Mouse (Mus musculus) adrenal gland, adult (tissue): Measurements from ENCODE around the gene Ndufs5.
A peak's percentile ranks its signal among the peaks of the same experiment; 100 is the strongest.

Experiments used
- DNase-seq, 2 experiments: peaks; one replicate each; pipeline ENCODE4 v3.0.0; 2022 to 2023; ENCODE audit warnings: low spot score in 1 of 2; ENCODE audit not compliant: inconsistent age in 2 of 2

Ndufs5 gene

DNA sequence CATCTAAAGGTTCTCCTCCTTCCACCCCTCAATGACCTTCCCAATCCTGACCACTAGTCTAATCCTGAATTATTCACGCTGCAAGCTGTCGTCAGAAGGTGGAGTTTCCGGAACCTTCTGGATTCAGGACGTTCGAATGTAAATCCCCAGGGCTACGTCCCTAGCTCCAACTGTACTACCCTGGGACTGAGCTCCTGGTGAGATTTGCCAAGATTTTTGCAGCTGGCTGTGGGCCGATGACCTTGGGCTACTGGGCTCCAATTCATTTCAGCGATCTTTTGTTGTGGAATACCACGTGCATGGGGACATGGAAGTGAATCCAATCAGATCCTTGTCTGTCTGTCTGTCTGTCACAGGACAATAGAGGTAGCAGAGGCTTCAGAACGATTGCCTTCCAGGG, 27.7 kb downstream of the Ndufs5 start:
- DNase-seq: peak; percentile 69 to 90

DNA sequence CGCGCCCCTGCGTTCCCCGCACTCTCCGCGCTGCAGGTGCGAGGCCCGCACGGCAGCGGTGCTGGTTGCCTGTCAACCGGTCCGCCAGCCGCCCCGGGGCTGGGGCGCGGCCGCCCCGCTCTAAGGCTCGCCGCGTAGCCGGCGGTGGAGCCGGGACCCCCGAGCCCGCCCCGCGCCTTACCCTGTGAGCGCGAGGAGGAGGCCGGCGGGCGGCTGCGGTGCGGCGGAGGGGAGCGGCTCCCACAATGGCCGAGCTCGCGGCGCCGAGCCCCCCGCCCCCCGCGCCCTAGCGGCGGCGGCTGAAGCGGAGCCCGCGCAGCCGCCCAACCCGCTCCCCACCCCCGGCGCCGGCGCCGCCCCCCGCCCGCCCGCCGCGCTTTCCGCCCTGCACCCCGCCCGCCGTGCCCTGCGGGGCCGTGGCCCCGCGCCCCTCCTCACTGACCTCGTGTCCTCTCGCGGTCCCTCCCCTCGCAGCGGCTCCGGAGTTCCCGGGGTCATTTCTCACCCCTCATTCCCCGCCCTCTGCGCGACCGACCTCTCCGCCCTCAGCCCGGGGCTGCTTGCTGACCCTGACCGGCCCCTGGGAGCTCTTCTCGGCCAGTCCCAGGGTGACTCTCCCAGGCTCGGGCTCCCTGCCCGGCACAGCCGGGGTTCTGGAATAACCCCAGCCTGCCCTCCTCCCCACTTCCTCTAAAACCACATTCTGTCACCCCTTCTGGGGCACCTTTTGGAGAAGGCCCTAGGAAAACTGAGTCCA, 30.8 kb downstream of the Ndufs5 start:
- DNase-seq: peak; percentile 63 to 84

DNA sequence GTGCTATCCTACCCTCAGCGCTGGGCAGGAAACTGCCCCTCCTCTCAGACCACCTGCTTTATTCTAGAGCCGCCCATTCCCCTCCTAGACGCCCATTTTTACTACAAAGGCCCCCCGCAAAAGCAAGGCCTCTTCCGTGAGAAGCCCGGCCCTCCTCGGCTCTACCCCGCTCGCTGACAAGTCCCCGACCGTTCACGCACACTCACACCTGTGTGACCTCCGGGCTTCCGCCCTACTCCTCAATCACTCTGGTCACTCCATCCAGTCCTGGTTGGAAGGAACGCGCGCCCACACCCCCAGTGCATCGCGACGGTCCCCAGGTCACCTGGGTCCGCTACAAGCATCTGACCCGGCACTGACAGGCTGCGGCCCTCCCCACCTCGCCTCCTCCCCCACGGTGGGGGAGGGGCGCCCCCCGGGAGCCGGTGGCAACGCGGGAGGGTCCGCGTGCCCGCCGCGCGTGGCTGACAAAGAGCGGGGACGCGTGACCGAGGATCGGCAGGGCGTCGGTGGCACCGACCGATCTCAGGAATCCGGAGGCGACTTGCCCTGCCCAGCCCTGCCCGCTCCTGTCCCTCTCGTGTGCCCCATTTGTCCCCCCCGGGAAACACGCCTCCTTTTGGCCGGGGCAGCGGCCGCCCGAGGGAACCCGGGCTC, 31.5 kb downstream of the Ndufs5 start:
- DNase-seq: peak; percentile 35 to 64

DNA sequence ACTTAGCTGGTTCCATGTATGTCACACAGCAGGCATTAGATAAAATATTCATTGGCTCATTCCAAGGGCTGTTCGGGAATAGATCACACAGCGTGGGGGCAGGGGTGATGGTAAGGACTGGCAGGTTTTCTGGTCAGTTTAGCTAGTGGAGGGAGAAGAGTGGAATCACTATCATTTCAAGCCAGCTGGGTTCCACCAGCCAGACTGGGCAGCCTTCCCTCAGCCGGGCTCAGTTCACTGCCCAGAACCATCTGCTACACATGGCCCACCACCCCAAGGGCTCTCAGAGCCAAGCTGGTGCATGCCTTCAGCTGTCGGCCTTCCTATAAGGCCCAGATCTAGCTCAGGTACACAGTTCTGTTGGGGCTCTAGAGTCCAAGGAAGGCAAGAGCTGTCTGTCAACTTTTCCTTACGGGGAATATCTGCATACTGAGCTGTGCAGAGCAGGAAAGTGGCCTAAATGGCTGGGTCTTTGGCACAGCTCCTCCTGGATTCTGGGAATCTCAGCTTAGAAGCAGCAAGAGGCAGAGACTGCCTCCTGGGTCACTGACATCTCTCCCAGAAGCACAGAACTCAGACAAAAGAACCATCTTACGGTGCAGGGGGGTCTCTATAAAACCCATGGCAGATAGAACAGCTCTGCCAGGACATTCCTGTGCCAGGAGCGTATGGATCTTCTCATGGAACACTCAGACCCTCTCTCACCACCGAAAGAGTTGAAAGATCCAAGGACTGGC, 32.3 kb downstream of the Ndufs5 start:
- DNase-seq: no peak

DNA sequence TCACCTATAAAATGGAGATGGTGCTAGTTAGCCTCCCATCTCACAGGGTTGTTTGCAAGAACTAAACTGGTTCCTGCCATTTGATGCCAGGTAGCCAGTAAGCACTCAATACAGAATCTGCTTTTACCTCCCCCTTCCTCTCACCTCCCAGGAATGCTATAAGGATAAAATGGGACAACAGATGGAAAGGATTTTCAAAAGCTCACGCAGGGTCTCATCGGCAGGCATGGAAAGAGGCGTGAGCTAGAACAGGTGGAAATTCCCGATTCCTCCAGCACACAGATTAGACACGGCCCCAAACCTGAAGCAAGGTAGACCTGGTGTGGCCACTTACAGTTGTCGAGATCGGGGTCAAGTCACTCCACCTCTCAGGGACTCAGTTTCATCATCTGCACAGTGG, 33.0 kb downstream of the Ndufs5 start:
- DNase-seq: no peak

DNA sequence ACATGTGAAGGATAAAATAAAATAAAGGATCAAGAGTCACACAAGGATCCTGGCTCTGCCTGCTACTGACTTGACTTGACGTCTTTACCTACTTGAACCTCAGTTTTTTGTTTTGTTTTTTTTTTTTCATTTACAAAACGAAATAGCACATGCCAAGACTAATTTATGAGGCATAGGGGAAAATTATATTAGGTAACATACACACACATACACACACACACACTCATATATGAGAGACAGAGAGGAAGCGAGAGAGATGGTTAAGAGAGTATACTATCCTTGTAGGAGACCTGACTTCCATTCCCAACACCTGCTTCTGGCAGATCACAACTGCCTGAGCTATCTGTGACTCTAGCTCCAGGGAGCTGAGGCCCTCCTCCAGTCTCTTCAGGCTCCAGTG, 33.7 kb downstream of the Ndufs5 start, which contains the start of gene Macf1:
Gene Macf1, minus strand, starts transcription at position 101 of the 400 bp plus-strand sequence.
- DNase-seq: no peak

DNA sequence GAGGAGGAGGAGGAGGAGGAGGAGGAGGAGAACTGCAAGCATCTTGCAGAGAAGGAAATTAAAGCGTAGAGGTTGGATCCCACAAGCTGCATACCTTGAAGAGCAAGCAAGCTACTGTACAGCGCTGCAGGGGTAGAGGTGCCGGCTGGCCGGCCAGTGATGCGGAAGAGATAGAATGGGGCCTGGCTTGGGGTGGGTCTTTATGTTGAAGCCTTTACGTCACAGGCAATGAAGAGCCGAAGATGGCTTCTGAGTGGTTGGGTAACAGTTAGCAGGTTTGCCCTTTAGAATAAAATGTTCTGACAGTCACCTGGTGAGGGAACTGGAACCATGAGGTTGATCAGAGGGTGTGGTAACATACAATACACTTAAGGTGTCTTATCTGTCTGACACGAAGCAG, 35.7 kb downstream of the Ndufs5 start:
- DNase-seq: no peak

DNA sequence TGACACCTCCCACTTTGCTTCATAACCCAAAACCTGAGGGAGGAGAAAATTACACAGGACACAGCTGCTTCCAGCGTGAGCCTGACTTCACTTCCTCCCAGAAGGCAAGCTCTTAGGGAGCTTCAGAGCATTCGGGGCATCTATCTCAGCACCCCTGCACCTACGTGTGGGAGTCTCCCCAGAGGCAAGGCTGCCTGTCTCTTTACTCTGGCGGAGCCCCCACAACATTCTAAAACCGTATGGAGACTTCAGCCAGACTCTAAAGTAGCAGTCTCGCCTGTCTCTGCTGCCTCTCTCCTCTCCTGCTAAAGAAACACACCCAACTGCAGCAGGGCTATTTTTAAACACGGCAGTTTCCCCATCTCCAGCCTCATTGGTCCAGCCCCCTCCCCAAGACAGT, 37.0 kb downstream of the Ndufs5 start:
- no peak for DNase-seq

DNA sequence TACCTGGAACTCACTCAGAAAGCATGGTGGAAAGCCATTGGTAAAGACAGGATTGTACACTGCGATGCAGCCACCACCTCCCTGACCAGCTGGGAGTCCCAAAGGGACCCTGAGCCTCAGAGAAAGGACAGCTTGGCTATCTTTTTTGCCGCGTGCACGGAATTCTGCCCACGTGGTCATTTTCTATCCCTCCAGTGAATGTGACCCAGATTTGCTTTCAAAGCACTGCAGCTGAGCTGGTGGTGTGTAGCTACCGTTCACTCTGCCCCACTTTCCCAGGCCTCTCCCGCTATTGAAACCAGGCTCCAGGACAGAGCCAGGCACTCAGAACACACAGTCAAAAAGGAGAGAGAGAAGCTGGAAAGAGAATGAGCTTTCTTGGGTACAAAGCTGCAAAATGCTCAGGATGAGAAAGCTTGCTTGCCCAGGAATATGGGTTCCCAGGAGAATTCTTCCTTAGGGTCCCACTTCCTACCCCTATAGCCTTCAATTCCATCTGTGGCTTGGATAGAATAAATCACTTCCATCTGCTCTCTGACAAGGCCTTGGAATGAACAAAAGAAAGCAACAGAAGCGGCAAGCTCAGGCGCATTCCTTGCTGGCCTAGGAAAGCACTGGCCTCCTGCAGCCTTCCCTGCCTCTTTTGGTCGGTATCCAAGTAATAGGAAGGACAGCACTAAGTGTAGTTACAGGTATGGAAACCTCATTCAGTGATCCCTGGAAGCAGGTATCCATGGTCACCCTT, 40.8 kb downstream of the Ndufs5 start:
- peak; percentile 34 to 70 for DNase-seq

DNA sequence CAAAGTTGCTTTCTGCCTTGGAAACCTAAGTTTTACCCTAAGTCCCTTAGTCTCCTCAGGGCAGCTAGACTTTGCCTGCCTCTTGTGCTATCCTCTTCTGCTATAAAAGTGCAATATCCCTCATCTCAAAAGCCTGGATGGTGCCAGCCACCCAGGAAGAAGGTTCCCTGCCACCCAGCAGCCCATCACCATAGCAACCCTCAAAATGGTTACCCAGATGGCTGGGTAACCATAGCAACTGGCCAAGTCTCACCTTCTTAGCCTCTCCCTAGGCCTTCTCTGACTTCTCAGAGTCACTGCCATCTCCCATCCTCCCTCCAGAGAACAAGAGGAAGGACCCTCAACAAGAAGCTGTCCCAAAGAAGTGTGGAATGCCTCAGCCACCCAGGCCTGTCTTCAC, 47.4 kb downstream of the Ndufs5 start:
- DNase-seq: no peak

DNA sequence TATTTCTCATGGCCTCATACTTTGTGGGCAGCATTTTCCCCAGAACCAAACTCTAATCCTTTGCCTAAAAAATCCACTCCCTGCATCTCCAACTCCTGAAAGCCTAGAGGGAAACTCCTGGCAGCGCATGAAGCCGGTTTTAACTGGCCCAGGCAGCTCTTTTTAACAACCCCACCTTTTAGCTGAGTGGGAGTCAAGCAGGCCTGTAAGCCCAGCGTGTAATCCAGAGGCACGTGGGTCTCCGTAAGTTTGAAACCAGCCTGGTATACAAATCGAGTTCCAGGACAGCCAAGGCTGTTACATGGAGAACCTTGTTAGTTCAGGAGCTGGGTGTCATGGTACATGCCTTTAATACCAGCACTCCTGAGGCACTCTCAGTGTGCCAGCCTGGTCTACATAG, 48.3 kb downstream of the Ndufs5 start:
- DNase-seq: no peak

DNA sequence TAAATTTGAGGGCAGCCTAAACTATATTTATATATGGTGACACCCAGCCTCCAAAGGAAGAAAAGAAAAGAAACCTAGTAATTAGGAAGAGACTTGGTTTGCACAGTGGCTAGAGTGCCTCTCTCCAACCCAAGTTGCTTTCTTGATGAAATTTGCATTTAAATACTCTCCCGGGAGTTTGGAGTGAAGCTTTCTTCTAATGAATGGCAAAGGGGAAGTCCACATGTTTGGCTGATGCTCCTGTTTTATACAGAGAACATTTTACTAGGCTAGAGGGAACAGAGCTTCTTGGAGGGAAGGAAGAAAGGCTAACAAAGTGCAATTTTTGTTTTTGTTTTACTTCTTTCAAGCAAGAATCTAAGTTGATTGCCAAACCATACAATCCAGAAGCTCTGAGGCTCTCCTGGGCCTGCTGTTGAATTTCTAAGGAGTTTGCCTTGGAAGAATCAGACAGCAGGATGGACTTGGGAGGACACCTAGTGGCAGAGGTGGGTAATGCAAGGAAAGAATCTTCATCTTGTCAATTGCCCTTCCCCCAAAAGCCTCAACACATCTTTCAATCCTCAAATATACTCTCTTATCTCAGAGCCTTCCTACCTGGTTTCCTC, 50.6 kb downstream of the Ndufs5 start:
- peak; percentile 77 to 96 for DNase-seq

DNA sequence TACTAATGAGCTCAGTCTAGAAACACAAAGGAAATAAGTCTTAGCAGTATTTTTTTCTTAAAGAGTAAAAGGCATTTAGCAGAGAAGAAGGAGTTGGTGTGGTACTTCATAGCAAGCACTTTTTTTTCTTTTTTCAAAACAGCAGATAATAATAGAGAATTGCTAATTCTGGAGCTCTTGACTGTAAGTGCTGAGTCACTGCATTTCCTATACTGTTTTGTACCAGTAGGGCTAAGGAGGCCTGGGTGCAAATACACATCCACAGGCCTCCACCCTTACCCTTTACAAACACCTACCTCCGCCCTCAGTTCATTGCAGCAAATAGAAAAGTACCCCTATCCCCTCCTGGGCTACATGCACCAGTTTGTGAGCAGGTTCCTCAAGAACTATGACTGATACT, 51.5 kb downstream of the Ndufs5 start:
- DNase-seq: peak in 1 of 2 experiments; percentile 41

DNA sequence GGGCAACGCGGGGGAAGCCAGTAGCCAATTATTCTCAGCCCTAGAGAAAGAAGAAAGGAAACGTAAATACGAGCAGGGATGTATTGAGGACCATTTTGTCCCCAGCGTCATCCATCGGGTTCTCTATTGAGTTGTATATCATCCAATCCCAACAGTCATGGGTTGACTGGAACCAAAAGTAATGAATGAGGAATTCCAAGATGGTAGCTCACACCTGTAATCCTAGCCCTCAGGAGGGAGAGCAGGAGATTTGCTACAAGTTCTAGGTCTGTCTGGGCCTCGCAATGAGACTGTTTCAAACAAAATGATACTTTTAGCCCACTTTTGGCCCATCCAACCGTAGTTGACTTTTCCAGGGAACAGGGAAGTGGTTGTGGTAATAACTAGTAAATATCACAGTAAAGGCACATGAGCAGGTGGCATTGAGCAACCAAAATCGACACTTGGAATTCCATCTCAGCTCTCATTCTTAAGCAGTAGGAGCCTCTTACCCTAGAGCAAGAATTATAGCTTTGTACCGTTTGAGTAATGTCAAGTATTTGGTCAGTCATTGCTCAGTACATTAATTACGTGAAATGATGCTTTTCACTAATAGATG, 52.2 kb downstream of the Ndufs5 start:
- peak in 1 of 2 experiments; percentile 45 for DNase-seq

DNA sequence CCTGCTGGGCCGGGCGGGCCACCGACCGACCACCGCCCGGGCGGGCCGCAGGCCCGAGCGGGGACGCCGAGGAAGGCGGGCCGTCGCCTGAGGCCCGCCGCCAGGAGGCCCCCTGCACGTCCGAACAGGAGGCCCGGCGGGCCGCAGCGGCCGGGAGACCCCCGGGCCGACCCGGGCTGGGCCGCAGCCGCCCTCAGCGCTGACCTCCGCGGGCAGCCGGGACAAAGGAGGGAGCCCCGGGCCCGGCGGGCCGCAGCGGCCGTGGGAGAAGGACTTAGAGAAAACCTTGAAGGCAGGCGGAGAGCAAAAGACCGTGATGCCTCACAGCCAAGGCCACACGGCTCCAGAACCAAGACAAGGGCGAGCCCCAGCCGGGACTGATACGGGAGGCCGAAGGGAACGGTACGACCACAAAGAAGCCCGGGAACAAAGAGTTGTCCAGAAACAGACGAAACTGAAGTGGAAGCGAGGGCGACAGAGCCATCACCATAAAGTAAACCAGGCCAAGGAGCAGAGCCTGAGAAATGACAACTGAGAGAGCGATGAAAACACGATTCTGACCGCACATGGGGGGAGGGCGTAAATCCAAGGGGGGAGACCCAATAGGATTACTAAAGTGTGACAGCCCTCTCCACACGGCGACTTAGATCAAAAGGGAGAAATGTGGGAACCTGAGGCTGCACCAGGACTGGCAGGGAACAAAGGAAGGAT, 52.9 kb downstream of the Ndufs5 start:
- DNase-seq: peak; percentile 77 to 93

DNA sequence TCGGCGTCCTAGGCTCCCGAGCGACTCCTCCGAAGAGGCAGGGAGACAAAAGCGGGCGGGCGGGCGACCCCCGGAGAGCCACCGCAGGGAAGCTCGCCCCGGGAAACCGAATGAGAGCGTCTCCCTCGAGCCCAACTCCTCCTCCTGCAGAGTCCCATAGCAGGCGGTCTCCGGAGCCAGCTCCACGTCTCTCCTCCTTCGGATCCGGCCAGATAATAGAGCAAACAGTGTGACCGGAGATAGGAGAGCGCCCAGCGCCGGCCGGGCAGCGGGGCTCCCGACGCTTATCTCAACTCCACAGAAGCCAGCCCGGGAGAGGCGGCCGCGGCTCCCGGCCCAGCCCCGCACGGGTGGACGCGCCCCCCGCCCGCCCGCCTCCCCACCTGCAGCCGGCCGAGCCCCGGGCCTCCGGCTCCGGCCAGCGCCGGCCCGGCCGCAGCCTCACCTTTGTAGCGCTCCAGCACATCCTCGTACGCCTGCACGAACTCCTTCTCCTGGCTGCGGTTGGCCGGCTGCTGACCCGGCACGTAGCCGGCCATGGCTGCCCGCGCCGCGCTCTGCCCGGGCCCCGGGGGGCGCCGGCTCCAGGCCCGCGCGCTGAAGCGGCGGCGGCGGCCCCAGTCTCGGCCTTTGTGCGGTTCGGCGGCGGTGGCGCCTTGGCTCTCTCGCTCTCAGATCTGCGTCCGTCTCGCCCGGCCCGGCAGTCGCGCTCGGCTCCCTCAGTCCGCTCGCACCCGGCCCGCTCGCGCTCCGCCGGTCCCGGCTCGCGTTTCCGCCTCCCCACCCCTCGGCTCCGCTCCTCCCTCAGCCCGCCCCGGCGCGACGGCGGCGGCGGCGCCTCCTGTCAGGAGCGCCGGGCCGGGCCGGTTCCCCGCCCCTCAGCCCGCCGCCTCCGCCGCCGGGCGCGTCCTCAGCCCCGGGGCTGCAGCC, 53.7 kb downstream of the Ndufs5 start:
- peak; percentile 87 to 93 for DNase-seq

DNA sequence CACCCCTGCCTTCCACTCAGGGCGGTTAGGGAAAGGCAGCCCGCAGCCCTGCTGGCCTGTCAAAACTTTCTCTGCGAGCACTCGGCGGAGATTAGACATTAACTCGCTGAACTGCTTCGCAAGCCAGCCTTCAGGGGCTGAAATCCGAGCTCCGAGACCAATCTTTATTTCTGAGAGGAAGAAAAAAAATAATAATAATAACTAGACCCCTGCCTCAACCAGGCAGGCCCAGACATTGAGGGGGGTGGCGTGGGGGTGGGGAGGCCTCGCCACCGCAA, 54.4 kb downstream of the Ndufs5 start:
- peak; percentile 46 to 72 for DNase-seq

DNA sequence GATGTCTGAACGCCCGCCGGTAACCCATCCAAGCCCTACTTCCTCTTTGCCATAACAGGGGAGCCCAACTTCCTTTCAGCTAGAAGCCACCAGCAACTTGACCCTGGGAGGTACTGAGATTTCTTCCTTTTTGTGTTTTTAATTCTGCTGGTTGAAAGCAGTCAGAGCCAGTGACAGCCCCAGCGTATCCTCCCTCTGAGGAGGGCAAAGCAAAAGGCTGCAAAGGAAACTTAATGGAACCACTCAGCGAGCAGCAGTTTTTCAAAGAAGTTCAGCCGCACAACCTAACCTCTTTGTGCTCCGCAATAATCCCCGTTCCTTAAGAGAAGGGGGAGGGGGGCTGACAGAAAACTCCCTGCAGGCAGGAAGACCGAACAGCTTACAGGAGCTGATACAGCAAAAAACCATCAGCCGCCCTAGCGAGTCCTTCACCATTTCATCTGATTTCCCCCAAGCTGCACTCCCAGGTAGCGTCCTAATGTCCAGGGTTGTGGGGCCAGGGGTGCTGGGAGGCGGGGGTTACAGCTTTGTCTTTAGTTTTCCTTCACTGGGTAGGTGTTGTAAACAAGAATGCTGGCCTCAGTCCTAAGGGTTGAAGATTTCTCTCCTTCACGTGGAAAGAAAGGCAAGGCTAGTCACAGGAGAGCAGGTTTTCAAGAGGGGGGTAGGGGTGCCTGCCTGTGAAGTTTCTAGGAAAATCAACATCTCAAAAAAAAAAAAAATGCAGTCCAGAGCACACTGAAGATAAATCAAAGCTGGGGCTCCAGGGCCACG, 54.9 kb downstream of the Ndufs5 start:
- peak; percentile 38 to 73 for DNase-seq
